Mouse (Mus musculus) brain, embryonic 14.5 days (tissue): ENCODE measurements at regions not wholly inside any gene's neighbourhood (a gene's known extent, or its start where the extent isn't known, plus 50 kb on each side); places are given as distances from the start of the nearest gene placed in this dataset.
A peak's percentile ranks its signal among the peaks of the same experiment; 100 is the strongest.
"Not testable (repeated sequence)": the region's sequence is repeated elsewhere in the genome, so short reads cannot be mapped to it uniquely, and the experiment has no call there.

Experiments
- DNase-seq: peaks from one replicate; pipeline ENCODE4 v3.0.0-alpha.2; 2011; ENCODE audit warnings: low read depth
- CTCF ChIP-seq: fragments of 200-500 bp; IDR thresholded peaks from 2 replicates; pipeline ENCODE4 v1.5.1; 2012; ENCODE audit warnings: inconsistent platforms, mild to moderate bottlenecking, moderate library complexity, borderline replicate concordance; ENCODE audit not compliant: insufficient read depth, insufficient read length; ENCODE audit errors: extremely low read depth
- POLR2A ChIP-seq: fragments of 200-500 bp; IDR thresholded peaks from 2 replicates; pipeline ENCODE4 v1.6.1; 2012; ENCODE audit warnings: mild to moderate bottlenecking, inconsistent platforms, borderline replicate concordance; ENCODE audit not compliant: poor library complexity, insufficient read depth, insufficient read length, severe bottlenecking; ENCODE audit errors: extremely low read depth

DNA sequence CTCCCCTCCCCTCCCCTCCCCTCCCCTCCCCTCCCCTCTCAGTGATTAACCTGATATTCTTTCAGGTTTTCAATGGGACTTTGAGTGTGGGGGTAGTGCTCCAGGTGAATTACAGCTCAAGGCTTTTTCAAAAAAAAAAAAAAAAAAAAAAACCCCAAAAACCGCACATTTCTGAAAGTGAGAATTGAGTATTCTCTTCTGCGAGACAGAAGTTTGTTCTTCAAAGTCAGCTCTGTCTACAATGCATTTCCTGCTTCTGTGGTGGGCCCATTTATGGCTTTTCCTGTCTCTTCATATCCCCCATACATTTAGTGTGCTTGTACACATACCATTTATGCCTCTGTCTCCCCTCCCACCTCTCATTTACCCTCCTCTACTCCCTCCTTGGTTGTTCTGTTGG, 81.1 kb upstream of the Cwc22 start:
- DNase-seq, result no peak
- TF ChIP-seq POLR2A (no peak), CTCF (no peak)

DNA sequence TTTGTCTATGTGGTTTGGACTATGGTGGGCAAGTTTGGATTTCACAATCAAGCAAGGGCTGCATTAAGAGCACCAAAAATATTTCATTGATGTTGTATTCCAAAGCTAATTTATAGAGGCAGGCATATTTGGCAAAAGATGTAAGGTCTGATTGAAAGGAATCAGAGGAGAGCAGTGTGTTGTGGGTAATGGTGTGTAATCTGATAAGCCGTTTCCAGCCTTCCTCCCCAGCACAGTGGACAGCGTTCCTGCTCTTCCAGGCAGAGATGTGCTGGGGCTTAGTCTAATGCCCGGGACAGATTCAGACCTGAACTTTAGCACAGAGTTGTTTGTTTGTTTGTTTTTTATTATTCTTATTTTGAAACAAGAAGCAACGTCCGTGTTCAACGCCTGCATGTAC, 80.6 kb upstream of the Cwc22 start:
- DNase-seq, result no peak
- TF ChIP-seq POLR2A, result no peak
- TF ChIP-seq CTCF, result no peak

DNA sequence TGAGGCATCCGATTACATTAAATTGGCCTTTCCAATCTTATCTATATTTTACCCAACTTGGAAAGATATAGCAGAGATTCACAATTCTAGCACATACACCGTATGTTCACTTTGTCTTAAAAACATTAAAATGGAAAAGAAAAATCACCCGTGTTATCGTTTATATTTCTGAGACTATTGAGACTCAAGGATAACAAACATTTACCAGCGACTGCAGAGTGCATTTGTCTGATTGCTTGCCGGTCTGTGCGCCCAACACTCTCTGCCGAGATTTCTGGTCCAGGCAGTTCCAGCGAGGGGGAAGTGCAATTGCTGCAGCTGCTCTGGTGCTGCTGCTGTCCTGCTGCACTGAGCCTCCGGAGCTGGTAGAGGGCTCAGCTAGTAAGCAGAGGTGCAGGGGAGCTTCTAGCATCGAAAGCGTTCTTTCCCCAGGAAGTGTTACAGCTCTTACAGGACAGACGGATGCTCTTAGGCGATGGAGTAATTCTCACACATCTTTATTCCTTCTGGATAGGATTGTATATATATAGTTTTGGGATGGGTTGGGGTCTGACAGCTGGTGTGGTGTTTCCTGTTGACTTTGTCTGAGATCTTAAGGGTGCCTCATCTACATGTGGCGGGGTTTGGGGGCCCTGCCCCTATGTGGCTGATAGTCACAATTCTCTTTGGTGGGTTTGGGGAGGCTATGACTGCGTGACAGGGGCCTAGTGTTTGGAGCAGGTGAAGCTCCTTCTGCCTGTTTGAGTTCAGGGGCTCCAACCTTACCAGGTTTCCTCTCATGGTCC, 79.7 kb upstream of the Cwc22 start:
- TF ChIP-seq POLR2A (no peak), CTCF (no peak)
- DNase-seq, result no peak

DNA sequence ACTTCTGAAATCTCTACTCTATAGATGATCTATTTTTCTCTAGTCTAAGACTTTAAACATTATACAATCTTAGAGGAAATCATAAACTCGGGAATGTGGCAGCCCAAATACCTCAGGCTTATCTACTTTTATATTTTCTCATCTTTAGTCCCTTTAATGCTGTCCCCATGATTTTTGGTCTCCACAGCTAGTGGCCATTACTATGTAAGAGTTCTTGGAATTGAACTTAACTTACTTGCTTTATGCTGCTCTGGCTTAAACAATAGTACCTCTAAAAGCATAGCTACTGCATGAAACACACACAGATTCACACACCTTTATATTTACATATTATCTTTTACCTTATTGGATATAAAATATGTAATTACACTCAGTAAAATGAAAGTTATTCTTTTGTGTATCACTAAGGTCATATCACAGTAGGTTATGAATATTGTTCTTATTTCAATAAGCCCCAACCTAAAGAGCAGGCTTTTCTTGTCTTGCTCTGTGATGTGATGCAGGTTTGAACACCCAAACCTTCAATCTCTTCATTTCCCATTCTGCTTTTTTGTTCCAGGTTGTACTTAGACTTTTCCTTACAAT, 78.9 kb upstream of the Cwc22 start:
- TF ChIP-seq CTCF (no peak), POLR2A (no peak)
- DNase-seq, result no peak

DNA sequence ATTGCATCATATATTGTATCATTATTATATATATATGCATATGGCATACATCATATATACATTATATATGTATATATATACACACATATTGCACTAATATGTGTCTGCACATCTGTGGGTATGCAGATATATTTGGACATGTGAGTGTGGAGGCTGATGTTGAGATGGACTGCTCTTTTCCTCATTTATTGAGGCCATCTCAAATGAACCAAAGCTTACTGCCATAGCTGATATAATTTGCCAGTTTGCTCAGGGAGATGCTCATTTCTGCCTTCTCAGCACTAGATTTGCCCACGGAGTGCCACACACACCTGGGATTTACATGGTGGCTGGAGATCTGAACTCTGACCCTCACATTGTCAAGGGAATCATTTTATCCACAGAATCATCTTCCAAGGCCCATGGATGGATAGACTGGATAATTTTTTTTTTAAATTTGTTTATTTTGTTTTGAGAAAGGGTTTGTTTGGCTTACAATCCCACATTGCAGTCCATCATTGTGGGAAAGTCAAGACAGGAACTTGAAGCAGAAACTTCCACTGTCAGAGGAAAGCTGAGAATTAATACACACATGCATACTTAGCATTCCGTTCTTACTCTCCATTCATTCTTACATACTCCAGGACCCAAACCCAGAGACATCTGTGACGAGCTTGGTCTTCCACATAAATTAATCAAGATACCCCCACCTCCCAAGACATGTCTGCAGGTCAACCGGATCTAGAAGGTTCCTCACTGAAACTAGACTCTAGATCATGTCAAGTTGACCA, 77.9 kb upstream of the Cwc22 start:
- TF ChIP-seq CTCF (no peak), POLR2A (no peak)
- no peak for DNase-seq

DNA sequence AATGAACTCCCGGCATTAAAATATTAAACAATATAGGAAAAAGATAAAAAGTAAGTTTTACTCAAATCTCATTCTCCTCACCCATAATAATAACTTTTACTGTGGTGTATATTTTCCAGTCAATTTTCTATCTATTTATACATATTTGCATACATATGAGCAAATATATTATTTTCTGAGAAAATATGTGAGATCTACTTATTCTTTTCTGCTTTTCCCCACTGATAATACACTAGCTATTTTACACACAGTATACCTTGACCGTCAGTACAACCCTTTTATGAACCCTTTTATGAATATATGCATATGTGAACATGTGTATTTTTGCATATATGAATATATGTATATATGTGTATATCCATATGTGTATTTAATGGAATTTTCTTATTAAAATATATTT, 77.2 kb upstream of the Cwc22 start:
- DNase-seq, result no peak
- TF ChIP-seq CTCF, result no peak
- no peak for TF ChIP-seq POLR2A

DNA sequence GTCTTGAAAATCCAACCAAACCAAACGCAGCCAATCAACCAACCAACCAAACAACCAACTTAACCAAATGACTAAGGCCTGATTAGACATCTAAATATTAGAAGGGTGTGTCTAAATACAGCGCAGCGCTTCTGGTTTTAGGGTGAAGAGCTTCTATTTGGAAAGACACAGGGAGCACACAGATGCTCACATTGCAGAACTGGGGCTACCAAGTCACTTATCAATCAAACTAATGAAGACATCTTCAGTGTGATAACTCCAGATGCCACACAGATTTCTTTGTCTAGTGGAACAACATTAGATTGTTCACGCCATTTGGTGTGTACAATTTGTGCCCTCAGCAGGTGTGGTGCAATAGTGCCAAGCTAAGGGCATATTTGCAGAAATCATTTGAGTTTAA, 76.6 kb upstream of the Cwc22 start:
- TF ChIP-seq POLR2A (no peak), CTCF (no peak)
- no peak for DNase-seq

DNA sequence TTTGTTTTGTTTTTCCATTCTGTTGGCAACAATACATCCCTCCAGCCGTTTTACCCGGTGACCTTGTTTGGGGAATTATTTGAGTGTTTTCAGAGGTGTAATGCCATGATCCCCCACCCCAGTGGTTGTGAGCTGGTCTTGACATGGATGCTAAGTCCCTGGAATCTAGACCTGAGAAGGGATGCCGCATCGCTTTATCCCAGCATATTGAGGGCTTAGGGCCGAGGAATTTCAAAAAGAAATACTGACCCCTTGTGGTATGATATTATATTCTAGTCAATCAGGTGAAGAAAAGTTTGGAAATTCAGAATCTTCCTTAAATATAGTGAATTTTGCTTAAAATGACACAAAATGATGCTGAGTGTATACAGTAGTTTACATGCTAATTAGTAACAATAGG, 75.7 kb upstream of the Cwc22 start:
- DNase-seq, result peak; percentile 78
- TF ChIP-seq CTCF (peak; percentile 24; the same call in 1 of the 2 replicates), POLR2A (no peak)

DNA sequence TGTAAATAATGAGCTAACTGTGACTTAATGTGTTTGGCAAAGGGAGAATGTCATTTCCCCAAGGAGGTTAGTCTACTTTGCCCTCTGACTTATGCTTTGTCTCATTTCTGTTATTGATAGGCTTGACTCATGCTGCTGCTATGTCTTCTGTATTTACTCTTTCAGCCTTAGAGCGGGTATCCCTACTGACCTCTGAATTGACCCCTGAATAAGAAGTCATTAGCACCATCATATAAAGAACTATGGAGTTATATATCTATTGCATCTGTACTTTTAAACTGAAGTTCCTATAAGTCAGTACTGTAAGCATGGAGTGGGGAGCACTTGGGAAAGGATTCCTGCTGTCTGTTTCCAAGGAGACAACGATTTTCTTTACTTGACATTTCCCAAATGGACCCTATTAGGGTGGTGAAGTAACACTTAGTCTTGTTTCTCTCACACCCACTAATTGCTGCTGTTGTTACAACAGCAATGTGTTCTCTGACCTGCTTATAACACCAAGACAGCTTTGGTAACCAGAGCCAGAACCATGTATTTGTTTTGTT, 75.3 kb upstream of the Cwc22 start:
- DNase-seq, result peak; percentile 34
- TF ChIP-seq POLR2A (no peak), CTCF (no peak)

DNA sequence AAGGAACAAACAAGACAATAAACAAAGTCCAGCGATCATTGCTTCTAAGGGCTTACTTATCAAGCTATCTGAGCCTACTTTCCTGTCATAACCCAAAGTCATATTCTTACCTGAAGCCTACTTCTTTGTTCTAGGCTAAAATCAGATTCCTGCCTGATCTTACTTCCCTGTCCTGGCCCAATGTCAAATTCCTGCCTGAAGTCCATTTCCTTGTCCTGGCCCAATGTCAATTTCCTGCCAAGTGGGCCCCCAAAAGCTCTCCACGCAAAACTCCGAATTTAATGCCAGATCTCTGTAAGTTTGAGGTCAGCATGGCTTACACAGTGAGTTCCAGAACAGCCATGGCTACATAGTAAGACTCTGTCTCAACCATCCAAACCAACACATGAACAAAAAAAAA, 74.3 kb upstream of the Cwc22 start:
- TF ChIP-seq POLR2A (no peak), CTCF (no peak)
- DNase-seq, result no peak

DNA sequence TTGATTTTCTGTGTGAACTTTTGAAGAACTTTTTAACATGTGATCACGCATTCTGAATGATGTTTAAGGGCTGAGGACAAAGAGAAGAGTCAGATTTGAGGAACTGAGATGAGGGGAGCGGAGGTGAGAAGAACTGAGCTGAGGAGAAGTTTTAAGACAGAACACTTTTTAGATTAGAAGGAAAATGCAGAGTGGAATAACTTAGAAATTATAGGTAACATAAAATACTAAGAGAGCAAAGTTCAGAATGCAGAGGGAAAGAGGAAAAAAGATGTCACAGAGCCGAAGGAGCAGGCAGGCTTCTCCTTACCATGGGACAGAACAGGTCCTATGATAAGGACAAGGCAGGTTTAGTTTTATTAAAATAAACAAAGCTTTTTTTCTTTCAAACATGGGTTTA, 73.7 kb upstream of the Cwc22 start:
- TF ChIP-seq POLR2A (no peak), CTCF (no peak)
- no peak for DNase-seq

DNA sequence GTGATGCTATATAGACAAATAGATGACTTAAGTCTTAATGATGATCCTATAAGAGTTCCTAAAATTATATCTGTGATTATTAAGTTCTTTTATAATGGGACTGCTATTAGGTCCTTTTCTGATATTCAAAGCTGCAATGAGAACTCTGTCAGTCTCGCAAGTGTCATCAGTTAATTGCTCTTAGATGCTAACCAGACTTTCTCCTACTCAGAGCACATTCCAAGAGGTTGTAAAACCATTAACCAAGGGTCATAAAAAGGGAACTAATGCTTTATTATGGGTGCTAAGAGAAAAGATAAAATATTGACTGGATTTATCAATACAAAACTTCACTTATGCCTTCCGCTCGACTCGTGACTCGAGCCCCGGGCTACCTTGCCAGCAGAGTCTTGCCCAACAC, 66.3 kb upstream of the Cwc22 start:
- not testable (repeated sequence) for DNase-seq

DNA sequence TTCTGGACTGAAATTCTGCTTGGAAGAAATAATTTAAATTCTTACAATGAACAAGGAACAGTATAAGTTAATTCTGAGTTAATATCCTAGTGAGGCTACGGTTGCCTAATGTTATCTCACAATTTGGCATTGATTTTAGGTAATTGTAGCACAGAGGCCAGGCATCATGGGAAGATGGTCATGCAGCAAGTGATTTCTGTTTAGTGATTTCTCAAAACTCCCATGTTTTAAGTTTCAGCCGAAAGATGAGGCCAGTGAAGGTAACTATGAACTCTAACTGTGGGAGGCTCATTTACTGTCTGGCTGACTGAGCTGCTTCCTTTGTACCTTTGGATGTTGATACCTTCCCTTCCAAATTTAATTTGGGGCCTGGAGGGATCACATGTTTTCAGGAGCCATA, 65.6 kb upstream of the Cwc22 start:
- no peak for DNase-seq
- TF ChIP-seq CTCF (no peak), POLR2A (no peak)
